Mouse (Mus musculus) heart, embryonic 10.5 days (tissue): ENCODE results near the gene Cabp7. TPM values are rescaled to one million over a fixed set of nuclear protein-coding genes. Genes with fewer than 3 reads are reported as not detected.
"Not testable (repeated sequence)": the region's sequence is repeated elsewhere in the genome, so short reads cannot be mapped to it uniquely, and the experiment has no call there.

Experiments
- DNase-seq: peaks from one replicate; pipeline ENCODE4 v3.0.0-alpha.2; 2017; ENCODE audit warnings: low spot score
- H3K27ac ChIP-seq: fragments of 300-500 bp; sonication (generic); 2 replicates; pipeline ENCODE4 v1.5.1; 2016; ENCODE audit warnings: mild to moderate bottlenecking
- H3K27me3 ChIP-seq: fragments of 300-500 bp; sonication (generic); 2 replicates; pipeline ENCODE4 v1.6.1; 2016; ENCODE audit warnings: mild to moderate bottlenecking; ENCODE audit not compliant: poor library complexity, insufficient read depth, severe bottlenecking
- H3K36me3 ChIP-seq: fragments of 300-500 bp; sonication (generic); 2 replicates; pipeline ENCODE4 v1.6.1; 2016; ENCODE audit warnings: mild to moderate bottlenecking, moderate library complexity
- H3K4me1 ChIP-seq: fragments of 300-500 bp; sonication (generic); 2 replicates; pipeline ENCODE4 v1.6.1; 2016; ENCODE audit warnings: mild to moderate bottlenecking
- H3K4me3 ChIP-seq: fragments of 300-500 bp; sonication (generic); 2 replicates; pipeline ENCODE4 v1.5.1; 2016; ENCODE audit warnings: mild to moderate bottlenecking, moderate library complexity
- H3K9me3 ChIP-seq: fragments of 300-500 bp; sonication (generic); 2 replicates; pipeline ENCODE4 v1.6.1; 2016; ENCODE audit warnings: mild to moderate bottlenecking, moderate library complexity
- WGBS: fragments of 180-500 bp; shearing (Covaris S2); methylation state at CpG from one replicate; pipeline ENCODE4 v1.1.7; 2016; 5-methylcytosine and 5-hydroxymethylcytosine counted together
- polyA plus RNA-seq: library from polyadenylated mRNA; unstranded; fragments of >200 nt; fragmentation: Nextera tagmentation; extraction: Ambion mirVana; gene quantifications from 2 replicates; pipeline ENCODE4 v1.2.1, GENCODE M21; 2016

Cabp7 gene
- polyA plus RNA-seq, 1 experiment from 2014 or later = 0.15 TPM

- Histone ChIP-seq H3K4me1 (peaks cover 17% of the 10 kb centered on the region), H3K9me3 (no peaks in the 10 kb centered on the region), H3K27me3 (no peaks in the 10 kb centered on the region), H3K4me3 (no peak overlapping the region), H3K36me3 (no peaks in the 10 kb centered on the region), H3K27ac (no peak overlapping the region)
- 87% methylated on average over 5 of the region's 5 CpGs for WGBS
- DNase-seq = no peak
Observed at GRCm38 (mm10) chr11:4716530-4717236, 29.9 kb downstream of the Cabp7 start.

GRCm38 (mm10) chr11:4715596-4715995 is 31.0 kb downstream of the Cabp7 start:
- no peak overlapping the region for H3K4me3 ChIP-seq
- H3K27ac ChIP-seq = no peak overlapping the region
- no peaks in the 10 kb centered on the region for H3K36me3 ChIP-seq
- WGBS = 73% methylated on average over 4 of the region's 4 CpGs
- DNase-seq = no peak
- H3K9me3 ChIP-seq = no peaks in the 10 kb centered on the region
- peaks cover 13% of the 10 kb centered on the region for H3K4me1 ChIP-seq
- no peaks in the 10 kb centered on the region for H3K27me3 ChIP-seq

GRCm38 (mm10) chr11:4714727-4715126 is 31.9 kb downstream of the Cabp7 start:
- 87% methylated on average over 4 of the region's 4 CpGs for WGBS
- Histone ChIP-seq H3K27ac (no peak overlapping the region), H3K9me3 (no peaks in the 10 kb centered on the region), H3K27me3 (no peaks in the 10 kb centered on the region), H3K36me3 (no peaks in the 10 kb centered on the region), H3K4me1 (peaks cover 12% of the 10 kb centered on the region), H3K4me3 (no peak overlapping the region)
- DNase-seq = no peak

DNA sequence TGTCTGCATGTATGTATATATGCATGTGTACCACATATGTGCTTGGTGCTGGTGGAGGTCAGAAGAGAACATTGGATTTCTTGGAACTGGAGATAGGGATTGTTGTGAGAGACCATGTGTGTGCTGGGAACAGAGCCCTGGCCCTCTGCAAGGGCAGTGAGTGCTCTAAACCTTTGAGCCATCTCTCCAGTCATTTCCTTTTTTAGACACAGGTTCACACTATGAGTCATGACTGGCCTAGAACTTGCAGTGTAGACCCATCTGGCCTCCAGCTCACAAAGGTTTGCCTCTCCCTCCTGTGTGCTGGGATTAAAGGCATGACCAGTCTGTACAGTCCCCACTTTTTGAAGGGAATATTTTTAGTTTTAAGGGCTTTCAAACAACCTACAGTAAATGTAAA is 33.8 kb downstream of the Cabp7 start:
- Histone ChIP-seq H3K9me3 (no peaks in the 10 kb centered on the region), H3K27ac (no peak overlapping the region), H3K36me3 (no peaks in the 10 kb centered on the region), H3K27me3 (no peaks in the 10 kb centered on the region), H3K4me3 (no peak overlapping the region), H3K4me1 (no peaks in the 10 kb centered on the region)
- DNase-seq = no peak

DNA sequence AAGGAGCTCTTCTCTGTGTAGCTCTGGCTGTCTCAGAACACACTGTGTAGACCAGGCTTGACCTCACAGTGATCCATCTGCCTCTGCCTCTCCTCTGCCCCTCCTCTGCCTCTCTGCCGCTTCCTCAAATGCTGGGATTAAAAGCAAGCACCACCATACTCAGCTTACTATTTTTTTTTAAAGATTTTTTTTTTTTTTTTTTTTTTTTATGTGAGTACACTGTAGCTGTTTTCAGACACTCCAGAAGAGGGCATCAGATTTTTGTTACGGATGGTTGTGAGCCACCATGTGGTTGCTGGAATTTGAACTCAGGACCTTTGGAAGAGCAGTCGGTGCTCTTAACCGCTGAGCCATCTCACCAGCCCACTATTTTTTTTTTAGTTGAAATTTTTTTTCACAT is 36.4 kb downstream of the Cabp7 start:
- not testable (repeated sequence) for H3K27me3 ChIP-seq, H3K4me1 ChIP-seq, DNase-seq, H3K36me3 ChIP-seq, H3K9me3 ChIP-seq, H3K4me3 ChIP-seq, H3K27ac ChIP-seq
- 84% methylated on average over 4 of the region's 4 CpGs for WGBS

GRCm38 (mm10) chr11:4705178-4705577 is 41.4 kb downstream of the Cabp7 start:
- Histone ChIP-seq H3K27me3 (no peaks in the 10 kb centered on the region), H3K4me1 (peaks cover 13% of the 10 kb centered on the region), H3K36me3 (peaks cover 24% of the 10 kb centered on the region), H3K9me3 (no peaks in the 10 kb centered on the region), H3K4me3 (peak overlapping the region; percentile 78), H3K27ac (peak overlapping the region; percentile 92)
- 13% methylated on average over 4 of the region's 4 CpGs for WGBS
- DNase-seq = no peak

DNA sequence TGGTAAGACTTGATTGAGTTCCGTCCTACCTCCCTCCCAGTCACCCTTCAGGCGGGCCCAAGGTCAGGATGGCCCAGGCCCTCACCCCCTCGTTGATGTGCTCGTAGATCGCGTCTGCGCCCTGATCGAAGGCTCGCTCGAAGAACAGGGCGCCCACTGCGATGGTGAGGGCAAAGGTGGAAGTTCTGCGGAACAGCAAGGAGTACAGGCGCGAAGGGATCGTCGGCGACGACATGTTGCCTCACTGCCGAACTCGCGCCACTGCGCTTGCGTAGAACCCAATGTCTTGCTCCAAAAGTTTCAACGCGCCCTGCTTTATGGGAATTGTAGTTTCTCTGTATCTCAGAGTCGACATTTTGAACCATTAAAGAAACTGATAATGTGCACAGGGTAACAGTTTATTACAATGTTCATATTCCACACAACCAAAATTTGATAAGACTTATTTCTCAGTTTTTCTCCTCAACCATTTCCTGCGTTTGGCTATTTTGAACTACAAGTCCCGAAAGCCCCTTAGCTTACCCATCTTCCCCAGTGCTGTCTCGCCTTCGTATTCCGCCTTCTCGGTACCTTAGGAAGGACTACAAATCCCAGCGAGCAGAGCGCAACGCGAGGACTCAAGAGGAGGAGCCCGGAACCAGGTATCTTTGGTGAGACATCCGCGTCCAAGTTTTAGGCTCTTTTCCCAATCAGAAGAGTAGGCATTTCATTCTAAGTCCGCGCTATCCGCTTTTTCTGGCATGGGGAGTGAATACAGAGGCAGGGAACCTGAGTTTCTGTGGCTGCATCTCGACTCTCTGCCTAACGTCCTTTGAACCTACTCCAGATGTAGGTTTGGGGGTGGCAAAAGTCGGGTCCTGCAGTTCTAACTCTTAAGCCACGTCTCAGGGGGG is 42.3 kb downstream of the Cabp7 start, which contains the start of the genes Uqcr10 and Zmat5:
TSS of gene Uqcr10 (minus strand) at position 271 of the 893 bp plus-strand sequence.
TSS of gene Zmat5 (plus strand) at position 607 of the 893 bp plus-strand sequence.
- Histone ChIP-seq H3K4me3 (peak within 1 kb of the TSS; percentile 78), H3K4me1 (peaks cover 13% of the 10 kb centered on the region), H3K27ac (peak within 1 kb of the TSS; percentile 92), H3K36me3 (peaks cover 30% of the 10 kb centered on the region), H3K9me3 (no peaks in the 10 kb centered on the region), H3K27me3 (no peaks in the 10 kb centered on the region)
- DNase-seq = peak; percentile 97
- WGBS = under 1% methylated on average over 47 of the region's 47 CpGs

GRCm38 (mm10) chr11:4703688-4704071 is 42.9 kb downstream of the Cabp7 start:
- H3K4me3 ChIP-seq = peak overlapping the region; percentile 78
- DNase-seq = no peak
- H3K27me3 ChIP-seq = no peaks in the 10 kb centered on the region
- peak overlapping the region; percentile 92 for H3K27ac ChIP-seq
- H3K4me1 ChIP-seq = peaks cover 13% of the 10 kb centered on the region
- WGBS = 3% methylated on average over 12 of the region's 12 CpGs
- peaks cover 30% of the 10 kb centered on the region for H3K36me3 ChIP-seq
- H3K9me3 ChIP-seq = no peaks in the 10 kb centered on the region

- H3K4me1 ChIP-seq = peaks cover 13% of the 10 kb centered on the region
- no peak overlapping the region for H3K4me3 ChIP-seq
- WGBS = 87% methylated on average over 8 of the region's 8 CpGs
- H3K9me3 ChIP-seq = no peaks in the 10 kb centered on the region
- DNase-seq = no peak
- no peaks in the 10 kb centered on the region for H3K27me3 ChIP-seq
- no peak overlapping the region for H3K27ac ChIP-seq
- peaks cover 30% of the 10 kb centered on the region for H3K36me3 ChIP-seq
Observed at GRCm38 (mm10) chr11:4700726-4701125, 45.9 kb downstream of the Cabp7 start.

GRCm38 (mm10) chr11:4697043-4697983 is 49.3 kb downstream of the Cabp7 start:
- Histone ChIP-seq H3K4me1 (no peaks in the 10 kb centered on the region), H3K36me3 (peaks cover 25% of the 10 kb centered on the region), H3K27me3 (no peaks in the 10 kb centered on the region), H3K9me3 (no peaks in the 10 kb centered on the region), H3K4me3 (no peak overlapping the region), H3K27ac (no peak overlapping the region)
- 46% methylated on average over 7 of the region's 7 CpGs for WGBS
- no peak for DNase-seq

- 90% methylated on average over 11 of the region's 11 CpGs for WGBS
Observed at GRCm38 (mm10) chr11:4692162-4692561, 54.4 kb downstream of the Cabp7 start.

GRCm38 (mm10) chr11:4691213-4691612 is 55.4 kb downstream of the Cabp7 start:
- H3K27me3 ChIP-seq = 0 out of 2 replicates have a peak, but pooled peaks cover 4% of the 10 kb centered on the region
- H3K9me3 ChIP-seq = no peaks in the 10 kb centered on the region
- H3K4me3 ChIP-seq = no peak overlapping the region
- no peaks in the 10 kb centered on the region for H3K36me3 ChIP-seq
- WGBS = 53% methylated on average over 10 of the region's 10 CpGs
- H3K4me1 ChIP-seq = no peaks in the 10 kb centered on the region
- DNase-seq = no peak
- no peak overlapping the region for H3K27ac ChIP-seq

More at GRCm38 (mm10) chr11:4692162-4692561, 54.4 kb downstream of the Cabp7 start:
- H3K9me3 ChIP-seq = no peaks in the 10 kb centered on the region
- no peaks in the 10 kb centered on the region for H3K4me1 ChIP-seq
- H3K36me3 ChIP-seq = no peaks in the 10 kb centered on the region
- H3K27me3 ChIP-seq = 0 out of 2 replicates have a peak, but pooled peaks cover 4% of the 10 kb centered on the region
- H3K4me3 ChIP-seq = no peak overlapping the region
- no peak for DNase-seq
- no peak overlapping the region for H3K27ac ChIP-seq
